Mouse (Mus musculus) forebrain, embryonic 12.5 days (tissue): ENCODE data around the gene Cntf. TPM values are rescaled to one million over a fixed set of nuclear protein-coding genes. Genes with fewer than 3 reads are reported as not detected.

ENCODE experiments used
- ATAC-seq: fragments of 200-750 bp; cut with Nextera tagmentation; 2 replicates; pipeline ENCODE4 v1.8.0; 2017; ENCODE audit warnings: moderate TSS enrichment; ENCODE audit not compliant: low FRiP score
- H3K27ac ChIP-seq: fragments of 300-500 bp; sonication (generic); 2 replicates; pipeline ENCODE4 v1.5.1; 2016; ENCODE audit warnings: mild to moderate bottlenecking
- H3K27me3 ChIP-seq: fragments of 300-500 bp; sonication (generic); 2 replicates; pipeline ENCODE4 v1.6.1; 2016; ENCODE audit warnings: mild to moderate bottlenecking
- H3K36me3 ChIP-seq: fragments of 300-500 bp; sonication (generic); replicated peaks from 2 replicates; pipeline ENCODE4 v1.6.1; 2016; ENCODE audit warnings: mild to moderate bottlenecking
- H3K4me1 ChIP-seq: fragments of 300-500 bp; sonication (generic); 2 replicates; pipeline ENCODE4 v1.6.1; 2016
- H3K4me2 ChIP-seq: fragments of 300-500 bp; sonication (generic); 2 replicates; pipeline ENCODE4 v1.6.1; 2016; ENCODE audit warnings: mild to moderate bottlenecking, moderate library complexity
- H3K4me3 ChIP-seq: fragments of 300-500 bp; sonication (generic); replicated peaks from 2 replicates; pipeline ENCODE4 v1.5.1; 2016; ENCODE audit warnings: mild to moderate bottlenecking
- H3K9ac ChIP-seq: fragments of 300-500 bp; sonication (generic); 2 replicates; pipeline ENCODE4 v1.6.1; 2016; ENCODE audit warnings: mild to moderate bottlenecking
- H3K9me3 ChIP-seq: fragments of 300-500 bp; sonication (generic); 2 replicates; pipeline ENCODE4 v1.6.1; 2016
- WGBS: fragments of 180-500 bp; shearing (Covaris S2); methylation state at CpG from one replicate; pipeline ENCODE4 v1.1.7; 2016; 5-methylcytosine and 5-hydroxymethylcytosine counted together
- polyA plus RNA-seq: library from polyadenylated mRNA; unstranded; fragments of >200 nt; fragmentation: Nextera tagmentation; extraction: Ambion mirVana; gene quantifications from 2 replicates; pipeline ENCODE4 v1.2.1, GENCODE M21; 2016

The Cntf gene
- 1.8 and 2.2 TPM in 2 replicates for polyA plus RNA-seq

- H3K36me3 ChIP-seq, result peaks cover 58% of the 10 kb centered on the region
- WGBS, result 45% methylated on average over 7 of the region's 7 CpGs
- ATAC-seq, result no peak
- H3K4me3 ChIP-seq, result no peak within 1 kb of the TSS
- no peak within 1 kb of the TSS for H3K27ac ChIP-seq
- 0 out of 2 replicates have a peak, but pooled peaks cover 4% of the 10 kb centered on the region for H3K4me1 ChIP-seq
- H3K9me3 ChIP-seq, result no peaks in the 10 kb centered on the region
- H3K9ac ChIP-seq, result no peak within 1 kb of the TSS
- H3K27me3 ChIP-seq, result no peaks in the 10 kb centered on the region
- no peak within 1 kb of the TSS for H3K4me2 ChIP-seq
These were observed at the start of gene Cntf for GRCm38 (mm10) chr19:12765308-12765707. Gene Cntf (minus strand): TSS chr19:12765632.

DNA sequence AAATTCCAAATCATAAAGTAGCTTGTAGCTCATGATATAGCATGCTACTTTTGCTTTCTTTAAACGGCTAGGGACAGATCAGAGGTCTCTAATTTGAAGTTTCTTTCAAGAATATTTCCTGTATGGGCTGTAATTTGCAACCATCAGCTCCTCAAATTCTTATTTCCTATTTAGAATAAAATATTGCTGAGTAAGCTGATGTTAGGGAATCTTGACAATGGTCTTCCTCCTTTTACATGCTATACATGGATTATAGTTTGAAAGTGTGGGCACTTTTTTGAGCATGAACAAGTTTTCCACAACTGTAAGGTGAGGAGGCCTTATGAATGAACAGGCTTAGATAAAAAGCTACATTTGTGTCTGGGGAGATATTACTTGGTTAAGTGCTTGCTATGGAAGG is 48.5 kb upstream of the Cntf start:
- no peaks in the 10 kb centered on the region for H3K4me1 ChIP-seq
- no peaks in the 10 kb centered on the region for H3K27me3 ChIP-seq
- no peak overlapping the region for H3K4me3 ChIP-seq
- H3K36me3 ChIP-seq, result no peaks in the 10 kb centered on the region
- H3K27ac ChIP-seq, result no peak overlapping the region
- H3K4me2 ChIP-seq, result no peak overlapping the region
- 88% methylated on average over 1 of the region's 1 CpGs for WGBS
- no peak for ATAC-seq
- no peak overlapping the region for H3K9ac ChIP-seq
- H3K9me3 ChIP-seq, result no peaks in the 10 kb centered on the region

- Histone ChIP-seq H3K9ac (no peak overlapping the region), H3K4me3 (no peak overlapping the region), H3K36me3 (no peaks in the 10 kb centered on the region), H3K27ac (no peak overlapping the region), H3K4me2 (no peak overlapping the region), H3K4me1 (no peaks in the 10 kb centered on the region), H3K27me3 (no peaks in the 10 kb centered on the region), H3K9me3 (no peaks in the 10 kb centered on the region)
- 76% methylated on average over 1 of the region's 1 CpGs for WGBS
- no peak for ATAC-seq
These were observed 47.4 kb upstream of the Cntf start for GRCm38 (mm10) chr19:12812644-12813364.

- H3K27me3 ChIP-seq, result no peaks in the 10 kb centered on the region
- no peak overlapping the region for H3K27ac ChIP-seq
- no peaks in the 10 kb centered on the region for H3K4me1 ChIP-seq
- 70% methylated on average over 2 of the region's 2 CpGs for WGBS
- H3K9ac ChIP-seq, result no peak overlapping the region
- H3K4me2 ChIP-seq, result no peak overlapping the region
- no peak overlapping the region for H3K4me3 ChIP-seq
- no peaks in the 10 kb centered on the region for H3K36me3 ChIP-seq
- H3K9me3 ChIP-seq, result no peaks in the 10 kb centered on the region
- no peak for ATAC-seq
These were observed 40.8 kb upstream of the Cntf start for GRCm38 (mm10) chr19:12806214-12806613.

- WGBS, result 84% methylated on average over 3 of the region's 3 CpGs
- Histone ChIP-seq H3K9me3 (no peaks in the 10 kb centered on the region), H3K9ac (no peak overlapping the region), H3K27me3 (no peaks in the 10 kb centered on the region), H3K4me3 (no peak overlapping the region), H3K27ac (no peak overlapping the region), H3K4me2 (no peak overlapping the region), H3K4me1 (no peaks in the 10 kb centered on the region), H3K36me3 (no peaks in the 10 kb centered on the region)
- ATAC-seq, result no peak
These were observed 40.3 kb upstream of the Cntf start for GRCm38 (mm10) chr19:12805730-12806129.

- no peaks in the 10 kb centered on the region for H3K9me3 ChIP-seq
- no peaks in the 10 kb centered on the region for H3K27me3 ChIP-seq
- H3K9ac ChIP-seq, result no peak overlapping the region
- no peak overlapping the region for H3K4me2 ChIP-seq
- no peak for ATAC-seq
- 97% methylated on average over 1 of the region's 1 CpGs for WGBS
- no peak overlapping the region for H3K27ac ChIP-seq
- no peaks in the 10 kb centered on the region for H3K36me3 ChIP-seq
- H3K4me3 ChIP-seq, result no peak overlapping the region
- no peaks in the 10 kb centered on the region for H3K4me1 ChIP-seq
These were observed 38.8 kb upstream of the Cntf start for GRCm38 (mm10) chr19:12804237-12804636.

GRCm38 (mm10) chr19:12802830-12803229 is 37.4 kb upstream of the Cntf start:
- WGBS, result 70% methylated on average over 3 of the region's 3 CpGs
- H3K36me3 ChIP-seq, result no peaks in the 10 kb centered on the region
- H3K4me2 ChIP-seq, result no peak overlapping the region
- no peak overlapping the region for H3K9ac ChIP-seq
- H3K27me3 ChIP-seq, result no peaks in the 10 kb centered on the region
- H3K4me1 ChIP-seq, result no peaks in the 10 kb centered on the region
- no peak overlapping the region for H3K27ac ChIP-seq
- no peak for ATAC-seq
- H3K4me3 ChIP-seq, result no peak overlapping the region
- H3K9me3 ChIP-seq, result no peaks in the 10 kb centered on the region

GRCm38 (mm10) chr19:12801046-12801445 is 35.6 kb upstream of the Cntf start:
- Histone ChIP-seq H3K4me1 (no peaks in the 10 kb centered on the region), H3K9me3 (no peaks in the 10 kb centered on the region), H3K27ac (no peak overlapping the region), H3K27me3 (no peaks in the 10 kb centered on the region), H3K9ac (no peak overlapping the region), H3K36me3 (no peaks in the 10 kb centered on the region), H3K4me3 (no peak overlapping the region), H3K4me2 (no peak overlapping the region)
- WGBS, result 78% methylated on average over 3 of the region's 3 CpGs
- no peak for ATAC-seq

GRCm38 (mm10) chr19:12800621-12801020 is 35.2 kb upstream of the Cntf start:
- Histone ChIP-seq H3K4me1 (no peaks in the 10 kb centered on the region), H3K36me3 (no peaks in the 10 kb centered on the region), H3K9me3 (no peaks in the 10 kb centered on the region), H3K9ac (no peak overlapping the region), H3K4me3 (no peak overlapping the region), H3K27me3 (no peaks in the 10 kb centered on the region), H3K4me2 (no peak overlapping the region), H3K27ac (no peak overlapping the region)
- no peak for ATAC-seq
- 81% methylated on average over 2 of the region's 2 CpGs for WGBS

GRCm38 (mm10) chr19:12799081-12799480 is 33.6 kb upstream of the Cntf start:
- no peak overlapping the region for H3K4me3 ChIP-seq
- H3K4me2 ChIP-seq, result no peak overlapping the region
- ATAC-seq, result no peak
- H3K27ac ChIP-seq, result no peak overlapping the region
- H3K36me3 ChIP-seq, result no peaks in the 10 kb centered on the region
- no peak overlapping the region for H3K9ac ChIP-seq
- no peaks in the 10 kb centered on the region for H3K9me3 ChIP-seq
- 86% methylated on average over 3 of the region's 3 CpGs for WGBS
- H3K4me1 ChIP-seq, result no peaks in the 10 kb centered on the region
- no peaks in the 10 kb centered on the region for H3K27me3 ChIP-seq

DNA sequence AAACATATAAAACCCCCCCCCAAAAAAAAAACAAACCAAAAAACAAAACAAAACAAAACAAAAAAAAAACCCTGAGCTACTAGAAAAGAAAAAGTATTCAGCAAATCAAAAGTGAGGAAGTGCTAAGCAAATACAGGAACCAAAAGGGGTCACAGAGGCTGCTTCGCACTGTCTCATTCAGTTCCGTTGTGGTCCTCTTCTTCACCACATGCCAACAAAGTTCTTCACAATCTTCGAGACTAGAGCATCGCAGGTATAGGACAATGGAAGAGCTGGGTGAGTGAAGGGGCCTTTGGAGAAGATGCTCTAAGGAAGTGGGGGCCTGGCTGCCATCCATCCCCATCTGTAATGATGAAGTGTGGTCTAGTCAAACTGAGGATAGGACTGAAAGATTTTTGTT is 33.0 kb upstream of the Cntf start:
- Histone ChIP-seq H3K4me3 (no peak overlapping the region), H3K27ac (no peak overlapping the region), H3K9me3 (no peaks in the 10 kb centered on the region), H3K4me1 (0 out of 2 replicates have a peak, but pooled peaks cover under 1% of the 10 kb centered on the region), H3K36me3 (no peaks in the 10 kb centered on the region), H3K27me3 (no peaks in the 10 kb centered on the region), H3K9ac (no peak overlapping the region), H3K4me2 (no peak overlapping the region)
- no peak for ATAC-seq
- WGBS, result 90% methylated on average over 4 of the region's 4 CpGs

DNA sequence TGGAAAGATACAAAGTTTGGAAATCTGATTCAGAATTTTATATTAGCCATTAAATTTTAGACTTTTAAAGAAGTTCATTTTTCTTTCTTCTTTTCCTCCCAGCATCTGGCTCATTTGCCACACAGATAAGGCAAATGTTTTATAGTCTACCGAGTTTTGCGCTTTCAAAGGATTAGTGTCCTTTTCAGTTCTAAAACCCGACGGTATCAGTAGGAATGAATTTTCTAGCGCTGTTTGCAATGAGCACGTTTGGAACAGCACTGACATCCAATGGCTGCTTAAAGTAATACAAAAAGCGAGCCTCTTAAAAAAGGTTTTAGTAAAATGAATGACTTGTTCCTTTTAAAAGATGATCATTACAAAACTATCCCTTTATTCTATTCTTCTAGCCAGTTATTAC is 31.6 kb upstream of the Cntf start:
- Histone ChIP-seq H3K27me3 (no peaks in the 10 kb centered on the region), H3K9me3 (no peaks in the 10 kb centered on the region), H3K4me3 (peak overlapping the region; percentile 91), H3K9ac (peak overlapping the region; percentile 46), H3K36me3 (no peaks in the 10 kb centered on the region), H3K27ac (peak overlapping the region; percentile 99), H3K4me2 (peak overlapping the region; percentile 60), H3K4me1 (peaks cover 6% of the 10 kb centered on the region; the same call in 1 of the 2 replicates)
- WGBS, result 1% methylated on average over 7 of the region's 7 CpGs
- ATAC-seq, result no peak

DNA sequence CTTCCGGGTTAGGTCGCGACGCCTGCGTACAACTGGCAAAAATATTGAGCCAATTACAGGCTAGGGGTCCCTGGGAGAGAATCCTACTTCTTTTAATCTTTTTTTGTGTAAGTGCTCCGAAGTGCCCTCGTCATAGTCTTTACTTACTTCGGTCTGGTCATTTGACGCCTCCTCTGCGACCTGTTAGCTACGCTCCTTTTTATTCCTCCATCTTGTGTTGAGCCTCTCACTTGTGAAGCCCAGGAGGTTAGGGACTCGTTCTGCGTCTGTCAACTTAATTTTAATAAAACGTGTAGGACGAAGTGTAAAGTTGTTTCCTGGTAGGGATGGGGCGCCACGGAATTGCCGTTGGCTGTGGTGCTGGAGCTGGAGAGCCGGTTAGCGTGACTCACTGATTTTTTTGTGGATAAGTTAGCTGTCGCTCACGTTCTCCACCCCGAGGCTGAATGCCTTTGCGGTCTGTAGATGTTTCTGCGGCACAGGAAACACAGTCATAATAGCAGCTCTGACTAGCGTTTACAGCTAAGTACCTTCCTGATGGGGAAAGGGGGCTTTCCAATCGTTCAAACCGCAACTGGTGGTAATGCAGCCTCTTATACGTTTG is 31.0 kb upstream of the Cntf start:
- Histone ChIP-seq H3K4me2 (peak overlapping the region; percentile 60), H3K4me3 (peak overlapping the region; percentile 91), H3K9ac (peak overlapping the region; percentile 46), H3K27me3 (no peaks in the 10 kb centered on the region), H3K4me1 (peaks cover 9% of the 10 kb centered on the region), H3K27ac (peak overlapping the region; percentile 99), H3K36me3 (no peaks in the 10 kb centered on the region), H3K9me3 (no peaks in the 10 kb centered on the region)
- peak; percentile 9; the same call in 1 of the 2 replicates for ATAC-seq
- WGBS, result under 1% methylated on average over 29 of the region's 29 CpGs
